Mouse (Mus musculus) C2C12 (cell line): ENCODE measurements around the gene Capn15. TPM values are rescaled to one million over a fixed set of nuclear protein-coding genes. Genes with fewer than 3 reads are reported as not detected.

Experiments used
- H3K27me3 ChIP-seq: one replicate; pipeline ENCODE4 v1.6.1; 2011; ENCODE audit not compliant: control insufficient read depth, insufficient read depth, insufficient read length
- H3K36me3 ChIP-seq: one replicate; pipeline ENCODE4 v1.6.1; 2011; ENCODE audit not compliant: control insufficient read depth, insufficient read depth
- H3K4me3 ChIP-seq: one replicate; pipeline ENCODE4 v1.5.1; 2011; ENCODE audit warnings: mild to moderate bottlenecking, control low read depth; ENCODE audit not compliant: poor library complexity, insufficient read depth, severe bottlenecking
- H3K79me2 ChIP-seq: one replicate; pipeline ENCODE4 v1.6.1; 2011; ENCODE audit not compliant: control insufficient read depth, insufficient read depth
- H3K79me3 ChIP-seq: one replicate; pipeline ENCODE4 v1.6.1; 2011; ENCODE audit warnings: low read depth, control low read depth
- H3ac ChIP-seq: one replicate; pipeline ENCODE3; 2011; ENCODE audit warnings: low read depth; ENCODE audit not compliant: control insufficient read depth, insufficient read length
- CEBPB ChIP-seq: IDR thresholded peaks from one replicate; pipeline ENCODE4 v1.6.1; 2011; ENCODE audit warnings: low read depth, mild to moderate bottlenecking, control low read depth, moderate library complexity
- CTCF ChIP-seq: IDR thresholded peaks from one replicate; pipeline ENCODE4 v1.5.1; 2011; ENCODE audit not compliant: control insufficient read depth, insufficient read depth, insufficient read length
- FOSL1 ChIP-seq: IDR thresholded peaks from one replicate; pipeline ENCODE4 v1.8.0; 2011; ENCODE audit warnings: mild to moderate bottlenecking, low read length; ENCODE audit not compliant: poor library complexity, insufficient read depth, severe bottlenecking
- MAX ChIP-seq: IDR thresholded peaks from one replicate; pipeline ENCODE4 v1.6.1; 2011; ENCODE audit warnings: mild to moderate bottlenecking, control low read depth
- MYOD1 ChIP-seq: IDR thresholded peaks from one replicate; pipeline ENCODE4 v1.6.1; 2011; ENCODE audit warnings: low read depth; ENCODE audit not compliant: control insufficient read depth, insufficient read length
- MYOG ChIP-seq: IDR thresholded peaks from one replicate; pipeline ENCODE4 v1.6.1; 2011; ENCODE audit not compliant: control insufficient read depth, insufficient read length; ENCODE audit errors: extremely low read depth
- USF1 ChIP-seq: IDR thresholded peaks from one replicate; pipeline ENCODE4 v1.6.1; 2011; ENCODE audit warnings: low read depth, mild to moderate bottlenecking, control low read depth, moderate library complexity
- polyA plus RNA-seq: library from polyadenylated mRNA; unstranded; fragments of >200 nt; fragmentation: generic; extraction: Trizol; gene quantifications from one replicate; pipeline ENCODE4 v1.2.1, GENCODE M21; 2012; ENCODE audit warnings: missing spikeins

The Capn15 gene
- polyA plus RNA-seq, 1 experiment: 10.6 TPM

DNA sequence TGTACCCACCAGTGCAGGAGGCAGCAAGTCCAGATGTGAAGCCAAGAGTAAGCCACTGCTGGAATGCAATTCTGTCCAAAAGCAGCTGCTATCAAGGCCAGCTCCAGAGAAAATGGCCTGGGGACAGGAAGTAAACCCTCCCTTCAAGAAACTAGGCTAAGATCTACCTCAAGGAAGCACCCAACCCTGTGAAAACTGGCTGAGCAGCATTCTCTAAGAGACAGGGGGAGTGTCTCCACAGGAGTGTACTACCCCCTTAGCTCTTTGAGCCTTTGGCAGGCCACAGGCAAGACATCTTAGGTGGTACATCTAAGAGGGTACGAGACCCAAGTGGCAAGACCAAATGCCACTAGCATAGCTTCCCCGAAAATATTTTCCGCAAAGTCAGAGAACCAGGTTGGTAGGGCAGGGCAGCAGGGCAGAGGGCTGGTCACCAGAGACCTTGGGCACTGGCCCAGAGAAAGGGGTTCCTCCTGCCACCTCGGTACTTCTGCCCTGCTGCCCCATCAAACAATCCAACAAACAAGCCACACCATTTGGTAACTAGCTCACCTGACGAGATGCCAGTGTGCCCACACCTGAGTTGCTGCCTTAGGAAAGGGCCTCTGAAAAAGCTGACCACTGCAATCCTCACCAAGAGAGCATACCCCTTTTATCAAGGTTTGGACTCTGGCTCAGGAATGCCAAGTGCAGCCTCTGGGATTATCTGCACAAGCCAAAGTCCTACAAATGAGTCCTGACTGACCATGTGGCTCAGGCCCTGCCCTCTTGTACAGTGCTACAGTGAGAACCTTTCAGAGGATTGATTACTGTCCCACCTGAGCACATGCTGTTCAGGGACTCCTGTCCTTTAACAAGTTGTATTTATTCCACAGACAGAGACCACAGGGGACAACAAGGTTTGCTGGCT, 5.5 kb downstream of the Capn15 start:
- Histone ChIP-seq H3ac (no peak overlapping the region), H3K79me2 (peaks cover 99% of the 10 kb centered on the region), H3K36me3 (no peaks in the 10 kb centered on the region), H3K4me3 (no peak overlapping the region), H3K79me3 (peaks cover 79% of the 10 kb centered on the region), H3K27me3 (no peaks in the 10 kb centered on the region)
- no peak for TF ChIP-seq MYOG
- TF ChIP-seq CTCF: no peak
- TF ChIP-seq FOSL1: no peak
- no peak for TF ChIP-seq MYOD1
- no peak for TF ChIP-seq CEBPB
- TF ChIP-seq USF1: no peak
- TF ChIP-seq MAX: no peak

DNA sequence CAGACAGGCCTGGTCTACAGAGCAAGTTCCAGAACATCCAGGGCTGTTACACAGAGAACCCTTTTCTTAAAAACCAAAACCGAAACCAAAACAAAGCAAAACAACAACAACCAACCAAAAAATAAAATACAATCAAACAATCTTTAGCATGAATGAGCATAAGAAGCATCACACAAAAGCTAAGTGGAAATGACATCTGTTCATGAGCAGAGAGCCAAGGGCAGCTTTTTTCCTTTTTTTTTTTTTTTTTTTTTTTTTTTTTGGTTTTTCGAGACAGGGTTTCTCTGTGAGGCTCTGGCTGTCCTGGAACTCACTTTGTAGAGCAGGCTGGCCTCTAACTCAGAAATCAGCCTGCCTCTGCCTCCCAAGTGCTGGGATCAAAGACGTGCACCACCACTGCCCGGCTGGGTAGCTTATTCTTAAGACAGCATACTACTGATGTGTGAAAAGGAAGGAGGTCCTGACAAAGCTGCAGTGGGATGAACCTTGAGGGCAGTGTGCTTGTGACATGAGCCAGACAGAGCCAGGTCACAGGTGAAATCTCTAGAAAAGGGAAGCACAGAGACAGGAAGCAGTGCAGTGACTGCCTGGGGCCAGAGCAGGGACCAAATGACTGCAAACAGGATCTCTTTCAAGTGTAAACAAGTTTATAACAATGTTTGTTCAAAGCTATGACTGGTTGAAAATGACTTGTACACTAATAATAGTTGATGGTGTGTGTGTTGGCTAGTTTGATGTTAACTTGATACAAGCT, 14.5 kb downstream of the Capn15 start:
- no peak overlapping the region for H3K4me3 ChIP-seq
- peaks cover 33% of the 10 kb centered on the region for H3K79me3 ChIP-seq
- H3K27me3 ChIP-seq: no peaks in the 10 kb centered on the region
- H3ac ChIP-seq: no peak overlapping the region
- no peak for TF ChIP-seq MAX
- TF ChIP-seq MYOG: no peak
- no peak for TF ChIP-seq USF1
- no peak for TF ChIP-seq CEBPB
- TF ChIP-seq CTCF: no peak
- no peak for TF ChIP-seq MYOD1
- no peak for TF ChIP-seq FOSL1
- no peaks in the 10 kb centered on the region for H3K36me3 ChIP-seq
- peaks cover 96% of the 10 kb centered on the region for H3K79me2 ChIP-seq

DNA sequence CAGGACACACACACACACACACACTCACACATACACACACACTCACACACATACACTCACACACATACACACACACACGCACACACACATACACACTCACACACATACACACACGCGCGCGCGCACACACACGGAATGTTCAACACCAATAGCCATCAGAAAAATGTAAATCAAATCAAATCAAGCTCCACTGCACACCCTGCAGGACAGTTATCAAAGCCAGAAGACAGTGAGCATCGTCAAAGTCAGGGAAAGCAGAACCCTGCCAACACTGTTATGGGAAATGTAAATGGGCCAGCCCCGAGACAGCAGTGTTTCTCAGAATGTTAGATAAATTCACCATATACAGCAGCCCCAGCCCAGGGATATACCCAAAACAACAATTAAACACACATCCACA, 15.1 kb downstream of the Capn15 start:
- no peak overlapping the region for H3ac ChIP-seq
- no peak overlapping the region for H3K4me3 ChIP-seq
- peaks cover 3% of the 10 kb centered on the region for H3K36me3 ChIP-seq
- peaks cover 90% of the 10 kb centered on the region for H3K79me2 ChIP-seq
- peaks cover 29% of the 10 kb centered on the region for H3K79me3 ChIP-seq
- no peaks in the 10 kb centered on the region for H3K27me3 ChIP-seq
- TF ChIP-seq CEBPB (no peak), MYOD1 (no peak), FOSL1 (no peak), MYOG (no peak), MAX (no peak), CTCF (no peak), USF1 (no peak)

DNA sequence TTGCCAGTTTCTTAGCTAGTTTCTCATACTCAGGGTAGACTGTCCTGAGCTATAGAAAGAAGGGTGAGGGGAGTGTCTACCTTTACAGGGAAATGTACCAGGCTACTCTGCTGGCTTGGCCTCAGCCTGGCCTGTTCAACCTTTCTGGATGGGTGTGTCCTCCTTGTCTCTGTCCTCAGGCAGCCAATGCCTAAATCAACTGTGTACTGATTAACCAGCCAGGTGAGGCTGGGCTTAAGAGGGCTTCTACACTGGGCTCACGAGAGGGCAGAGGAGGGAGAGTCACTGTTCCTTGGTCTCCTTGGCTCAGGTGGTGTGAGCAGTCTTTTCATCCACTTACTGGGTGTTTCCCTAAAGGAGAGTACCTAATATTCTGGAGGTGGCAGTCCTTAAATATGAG, 17.4 kb downstream of the Capn15 start:
- peaks cover 69% of the 10 kb centered on the region for H3K79me2 ChIP-seq
- H3K36me3 ChIP-seq: peaks cover 3% of the 10 kb centered on the region
- H3ac ChIP-seq: no peak overlapping the region
- TF ChIP-seq CTCF: no peak
- no peak for TF ChIP-seq MYOD1
- TF ChIP-seq CEBPB: no peak
- no peak for TF ChIP-seq USF1
- TF ChIP-seq FOSL1: no peak
- no peak for TF ChIP-seq MAX
- no peak for TF ChIP-seq MYOG
- peaks cover 24% of the 10 kb centered on the region for H3K79me3 ChIP-seq
- no peak overlapping the region for H3K4me3 ChIP-seq
- no peaks in the 10 kb centered on the region for H3K27me3 ChIP-seq

DNA sequence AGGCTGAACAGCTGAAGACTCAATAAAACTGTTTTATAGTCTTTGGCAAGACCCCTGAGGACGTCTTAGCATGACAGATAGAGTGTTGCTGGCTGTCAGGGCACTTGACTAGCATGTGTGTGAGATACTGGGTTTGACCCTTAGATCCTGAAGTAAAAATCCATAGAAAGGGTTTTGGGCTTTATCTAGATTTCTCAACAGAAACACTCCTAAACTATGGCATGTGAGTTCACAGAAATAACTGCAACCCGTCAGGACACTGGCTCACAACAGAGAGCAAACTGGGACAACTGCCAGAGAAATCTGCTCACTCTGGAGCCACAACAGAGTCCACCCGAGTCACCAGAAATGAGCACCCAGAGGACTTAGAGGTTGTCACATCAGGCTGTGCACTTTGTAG, 17.9 kb downstream of the Capn15 start:
- Histone ChIP-seq H3K36me3 (peaks cover 3% of the 10 kb centered on the region), H3K27me3 (no peaks in the 10 kb centered on the region), H3K79me2 (peaks cover 64% of the 10 kb centered on the region), H3ac (no peak overlapping the region), H3K4me3 (no peak overlapping the region), H3K79me3 (peaks cover 24% of the 10 kb centered on the region)
- TF ChIP-seq MYOG (no peak), MAX (no peak)
